Mouse (Mus musculus) thymus, adult 2 months (tissue): ENCODE results near the gene Mcu. TPM values are rescaled to one million over a fixed set of nuclear protein-coding genes. Genes with fewer than 3 reads are reported as not detected.

Source experiments
- DNase-seq: peaks from one replicate; pipeline ENCODE4 v3.0.0; 2021
- H3K27ac ChIP-seq: fragments of 200-500 bp; 2 replicates; pipeline ENCODE4 v1.5.1; 2012; ENCODE audit warnings: low read length, control low read depth; ENCODE audit not compliant: control insufficient read depth, insufficient read depth
- H3K27me3 ChIP-seq: fragments of 200-500 bp; 2 replicates; pipeline ENCODE4 v1.6.1; 2012; ENCODE audit warnings: mild to moderate bottlenecking, low read length, moderate library complexity, mixed read lengths; ENCODE audit not compliant: control insufficient read depth, insufficient read depth
- H3K36me3 ChIP-seq: fragments of 200-500 bp; 2 replicates; pipeline ENCODE4 v1.6.1; 2012; ENCODE audit warnings: mild to moderate bottlenecking, low read length, moderate library complexity; ENCODE audit not compliant: control insufficient read depth, insufficient read depth
- H3K4me1 ChIP-seq: fragments of 200-500 bp; replicated peaks from 2 replicates; pipeline ENCODE4 v1.6.1; 2012; ENCODE audit warnings: low read length; ENCODE audit not compliant: control insufficient read depth, insufficient read depth
- H3K4me3 ChIP-seq: fragments of 200-500 bp; 2 replicates; pipeline ENCODE4 v1.5.1; 2012; ENCODE audit warnings: mild to moderate bottlenecking, low read length, control low read depth, moderate library complexity; ENCODE audit not compliant: control insufficient read depth, insufficient read depth
- CTCF ChIP-seq: fragments of 200-500 bp; IDR thresholded peaks from 2 replicates; pipeline ENCODE4 v1.5.1; 2012; ENCODE audit warnings: mild to moderate bottlenecking, control low read depth, low read length, moderate library complexity, borderline replicate concordance; ENCODE audit not compliant: control insufficient read depth, poor library complexity, insufficient read depth; ENCODE audit errors: extremely low read depth
- POLR2A ChIP-seq: fragments of 200-500 bp; IDR thresholded peaks from 2 replicates; pipeline ENCODE4 v1.6.1; 2012; ENCODE audit warnings: mild to moderate bottlenecking, low read length, control low read depth, moderate library complexity; ENCODE audit not compliant: control insufficient read depth, poor library complexity, insufficient read depth; ENCODE audit errors: extremely low read depth
- WGBS: fragments of 180-500 bp; shearing (Covaris S2); methylation state at CpG from one replicate; pipeline ENCODE4 v1.1.7; 2018; 5-methylcytosine and 5-hydroxymethylcytosine counted together
- polyA plus RNA-seq: library from polyadenylated mRNA; depleted of rRNA; stranded (reverse); fragments of >200 nt; gene quantifications from 2 replicates; pipeline ENCODE4 v1.2.3, GENCODE M21; 2012

Gene Mcu
- polyA plus RNA-seq, 1 experiment: 18.2 TPM

DNA sequence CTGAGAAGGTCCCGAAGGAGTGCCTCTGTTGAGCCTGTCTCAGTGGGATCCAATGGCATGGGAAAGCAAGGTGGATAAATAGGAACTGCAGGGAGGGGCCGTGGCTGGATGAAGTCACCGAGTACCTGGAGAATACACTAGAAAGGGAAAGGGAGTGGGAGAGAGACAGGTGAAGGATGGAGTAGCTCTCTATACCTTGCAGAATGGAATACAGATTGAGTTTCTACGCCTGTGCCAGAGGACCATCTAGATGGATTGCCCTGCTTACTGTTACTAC lies 13.0 kb upstream of the Mcu start:
- Histone ChIP-seq H3K27ac (no peak overlapping the region), H3K4me3 (no peak overlapping the region), H3K27me3 (no peaks in the 10 kb centered on the region), H3K36me3 (no peaks in the 10 kb centered on the region), H3K4me1 (peaks cover under 1% of the 10 kb centered on the region)
- no peak for DNase-seq
- TF ChIP-seq CTCF: no peak
- TF ChIP-seq POLR2A: no peak
- WGBS: 94% methylated on average over 4 of the region's 4 CpGs

GRCm38 (mm10) chr10:59628641-59629505 lies 12.4 kb upstream of the Mcu start:
- H3K27me3 ChIP-seq: no peaks in the 10 kb centered on the region
- H3K4me3 ChIP-seq: no peak overlapping the region
- no peaks in the 10 kb centered on the region for H3K36me3 ChIP-seq
- no peak overlapping the region for H3K27ac ChIP-seq
- TF ChIP-seq POLR2A (no peak), CTCF (no peak)
- WGBS: 92% methylated on average over 17 of the region's 17 CpGs
- DNase-seq: no peak
- peaks cover 4% of the 10 kb centered on the region for H3K4me1 ChIP-seq

DNA sequence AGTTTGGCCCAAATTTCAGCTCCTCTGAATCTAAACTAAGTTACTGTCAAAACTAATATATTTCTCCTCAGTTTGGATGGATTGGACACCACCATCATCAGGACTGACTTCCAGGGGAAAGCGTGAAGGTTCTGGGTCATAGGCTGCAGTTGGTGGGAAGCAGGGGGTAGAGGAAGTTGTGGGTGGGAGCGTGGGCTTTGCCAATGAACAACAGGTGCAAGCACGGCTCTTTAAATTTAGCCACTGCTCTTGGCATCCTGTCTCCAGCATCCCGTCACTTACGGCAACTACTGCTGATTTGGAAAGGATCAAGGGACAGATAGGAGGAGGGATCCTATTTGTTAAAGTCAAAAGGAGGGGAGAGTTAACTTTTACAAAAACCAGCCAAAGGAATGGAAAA lies 7.0 kb upstream of the Mcu start:
- DNase-seq: peak; percentile 57
- Histone ChIP-seq H3K27ac (no peak overlapping the region), H3K4me3 (no peak overlapping the region), H3K4me1 (peaks cover 14% of the 10 kb centered on the region), H3K36me3 (no peaks in the 10 kb centered on the region), H3K27me3 (no peaks in the 10 kb centered on the region)
- WGBS: 5% methylated on average over 5 of the region's 5 CpGs
- no peak for TF ChIP-seq CTCF

DNA sequence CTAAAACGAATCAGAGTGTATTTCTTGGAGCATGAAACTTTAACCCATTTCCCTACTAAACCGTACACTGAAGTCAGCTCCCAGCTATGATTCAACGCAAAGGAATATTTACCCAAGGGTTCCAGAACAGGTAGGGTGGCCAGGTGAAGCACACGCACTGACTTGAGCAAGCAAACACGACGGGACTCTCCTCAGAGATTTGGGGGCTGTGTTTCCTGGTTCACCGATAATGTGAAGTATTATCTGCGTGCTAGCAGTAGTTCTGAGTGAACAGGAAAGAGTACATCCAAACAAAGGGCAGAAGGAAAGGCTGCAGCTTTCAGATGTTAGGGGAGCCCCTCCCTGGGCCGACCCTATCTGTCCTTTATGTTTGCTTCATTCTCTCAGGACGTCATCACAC lies 4.9 kb upstream of the Mcu start:
- no peak for TF ChIP-seq POLR2A
- TF ChIP-seq CTCF: no peak
- DNase-seq: no peak
- no peaks in the 10 kb centered on the region for H3K36me3 ChIP-seq
- no peak overlapping the region for H3K4me3 ChIP-seq
- no peak overlapping the region for H3K27ac ChIP-seq
- H3K4me1 ChIP-seq: peaks cover 14% of the 10 kb centered on the region
- H3K27me3 ChIP-seq: no peaks in the 10 kb centered on the region
- WGBS: 53% methylated on average over 10 of the region's 10 CpGs

DNA sequence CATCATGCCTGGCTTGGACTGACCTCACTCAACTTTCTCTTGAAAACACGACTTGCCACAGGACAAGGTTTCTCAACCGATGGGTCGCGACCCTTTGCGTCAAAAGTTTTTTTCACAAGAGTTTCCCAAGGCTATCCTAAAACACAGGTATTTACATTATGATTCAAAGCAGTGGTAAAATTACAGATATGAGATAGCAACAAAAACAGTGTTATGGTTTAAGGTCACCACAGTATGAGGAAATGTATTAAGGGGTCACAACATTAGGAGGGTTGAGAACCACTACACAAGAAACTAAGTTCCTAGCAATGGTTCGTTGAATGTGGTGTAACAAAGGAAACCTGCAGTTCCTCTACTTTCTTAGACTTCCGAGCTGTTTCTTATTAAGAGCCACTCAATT lies 1.3 kb upstream of the Mcu start:
- Histone ChIP-seq H3K27me3 (no peaks in the 10 kb centered on the region), H3K4me1 (peaks cover 13% of the 10 kb centered on the region), H3K36me3 (no peaks in the 10 kb centered on the region), H3K27ac (no peak overlapping the region), H3K4me3 (no peak overlapping the region)
- no peak for TF ChIP-seq CTCF
- no peak for TF ChIP-seq POLR2A
- 81% methylated on average over 7 of the region's 7 CpGs for WGBS
- no peak for DNase-seq

GRCm38 (mm10) chr10:59615981-59616520 lies 441 bp downstream of the Mcu start, which contains the start of gene Gm10322:
Gene Gm10322, plus strand, starts transcription at chr10:59616063.
- Histone ChIP-seq H3K4me3 (peak within 1 kb of the TSS; percentile 84), H3K27ac (no peak within 1 kb of the TSS), H3K27me3 (no peaks in the 10 kb centered on the region), H3K36me3 (no peaks in the 10 kb centered on the region), H3K4me1 (peaks cover 7% of the 10 kb centered on the region)
- TF ChIP-seq POLR2A: no peak
- peak; percentile 27; the same call in 1 of the 2 replicates for TF ChIP-seq CTCF
- WGBS: under 1% methylated on average over 40 of the region's 51 CpGs
- DNase-seq: peak; percentile 69
